Mouse (Mus musculus): Measurements from ENCODE around the gene Olfr520. TPM values are rescaled to one million over a fixed set of nuclear protein-coding genes. Genes with fewer than 3 reads are reported as not detected.
A peak's percentile ranks its signal among the peaks of the same experiment; 100 is the strongest.

Olfr520 gene
- polyA plus RNA-seq, 1 experiment from 2014 or later: not detected

- no peaks in the 10 kb centered on the region for H3K36me3 ChIP-seq (ENCODE audit: control insufficient read depth, insufficient read depth, low read length)
- H3K4me2 ChIP-seq (ENCODE audit: low read depth, low read length): no peak overlapping the region
- WGBS: 82% methylated on average over 6 of the region's 6 CpGs
- H3K9me3 ChIP-seq (ENCODE audit: control insufficient read depth, low read length): no peaks in the 10 kb centered on the region
- 0 out of 2 replicates have a peak, but pooled peaks cover 8% of the 10 kb centered on the region for H3K4me1 ChIP-seq (ENCODE audit: control insufficient read depth, insufficient read depth, low read length)
- DNase-seq (ENCODE audit: low spot score) (no peak), ATAC-seq (ENCODE audit: low read depth) (no peak)
- H3K27me3 ChIP-seq (replicated peaks; ENCODE audit: control insufficient read depth, insufficient read depth, low read length): no peaks in the 10 kb centered on the region
- H3K4me3 ChIP-seq (ENCODE audit: low read depth, low read length): no peak overlapping the region
- no peak overlapping the region for H3K9ac ChIP-seq (ENCODE audit: low read depth, low read length)
- H3K27ac ChIP-seq (replicated peaks; ENCODE audit: low read depth, low read length): no peak overlapping the region
These were observed 22.4 kb upstream of the Olfr520 start for GRCm38 (mm10) chr7:99707671-99708070.

- H3K4me3 ChIP-seq (ENCODE audit: low read depth, low read length): no peak overlapping the region
- H3K9me3 ChIP-seq (ENCODE audit: control insufficient read depth, low read length): no peaks in the 10 kb centered on the region
- H3K9ac ChIP-seq (ENCODE audit: low read depth, low read length): no peak overlapping the region
- DNase-seq (ENCODE audit: low spot score): peak; percentile 55
- ATAC-seq (ENCODE audit: low read depth): no peak
- 48% methylated on average over 8 of the region's 8 CpGs for WGBS
- H3K27ac ChIP-seq (replicated peaks; ENCODE audit: low read depth, low read length): no peak overlapping the region
- no peaks in the 10 kb centered on the region for H3K36me3 ChIP-seq (ENCODE audit: control insufficient read depth, insufficient read depth, low read length)
- no peaks in the 10 kb centered on the region for H3K27me3 ChIP-seq (replicated peaks; ENCODE audit: control insufficient read depth, insufficient read depth, low read length)
- H3K4me1 ChIP-seq (ENCODE audit: control insufficient read depth, insufficient read depth, low read length): 0 out of 2 replicates have a peak, but pooled peaks cover 8% of the 10 kb centered on the region
- no peak overlapping the region for H3K4me2 ChIP-seq (ENCODE audit: low read depth, low read length)
These were observed 21.8 kb upstream of the Olfr520 start for GRCm38 (mm10) chr7:99708301-99708721.

- Histone ChIP-seq H3K4me3 (ENCODE audit: low read depth, low read length) (no peak overlapping the region), H3K9me3 (ENCODE audit: control insufficient read depth, low read length) (no peaks in the 10 kb centered on the region), H3K27me3 (replicated peaks; ENCODE audit: control insufficient read depth, insufficient read depth, low read length) (no peaks in the 10 kb centered on the region), H3K4me2 (ENCODE audit: low read depth, low read length) (no peak overlapping the region), H3K36me3 (ENCODE audit: control insufficient read depth, insufficient read depth, low read length) (no peaks in the 10 kb centered on the region), H3K27ac (replicated peaks; ENCODE audit: low read depth, low read length) (no peak overlapping the region), H3K4me1 (ENCODE audit: control insufficient read depth, insufficient read depth, low read length) (0 out of 2 replicates have a peak, but pooled peaks cover 8% of the 10 kb centered on the region), H3K9ac (ENCODE audit: low read depth, low read length) (no peak overlapping the region)
- ATAC-seq (ENCODE audit: low read depth): no peak
- no peak for DNase-seq (ENCODE audit: low spot score)
- WGBS: 74% methylated on average over 5 of the region's 5 CpGs
These were observed 21.3 kb upstream of the Olfr520 start for GRCm38 (mm10) chr7:99708750-99709149.

GRCm38 (mm10) chr7:99709992-99710391, 20.1 kb upstream of the Olfr520 start:
- H3K9ac ChIP-seq (ENCODE audit: low read depth, low read length): no peak overlapping the region
- H3K9me3 ChIP-seq (ENCODE audit: control insufficient read depth, low read length): no peaks in the 10 kb centered on the region
- 58% methylated on average over 7 of the region's 7 CpGs for WGBS
- no peak overlapping the region for H3K4me2 ChIP-seq (ENCODE audit: low read depth, low read length)
- no peak overlapping the region for H3K27ac ChIP-seq (replicated peaks; ENCODE audit: low read depth, low read length)
- DNase-seq (ENCODE audit: low spot score) (no peak), ATAC-seq (ENCODE audit: low read depth) (no peak)
- no peaks in the 10 kb centered on the region for H3K27me3 ChIP-seq (replicated peaks; ENCODE audit: control insufficient read depth, insufficient read depth, low read length)
- H3K36me3 ChIP-seq (ENCODE audit: control insufficient read depth, insufficient read depth, low read length): no peaks in the 10 kb centered on the region
- H3K4me3 ChIP-seq (ENCODE audit: low read depth, low read length): no peak overlapping the region
- H3K4me1 ChIP-seq (ENCODE audit: control insufficient read depth, insufficient read depth, low read length): 0 out of 2 replicates have a peak, but pooled peaks cover 8% of the 10 kb centered on the region

- peak; percentile 23 for DNase-seq (ENCODE audit: low spot score)
- Histone ChIP-seq H3K9ac (ENCODE audit: low read depth, low read length) (no peak overlapping the region), H3K27ac (replicated peaks; ENCODE audit: low read depth, low read length) (no peak overlapping the region), H3K27me3 (replicated peaks; ENCODE audit: control insufficient read depth, insufficient read depth, low read length) (no peaks in the 10 kb centered on the region), H3K9me3 (ENCODE audit: control insufficient read depth, low read length) (no peaks in the 10 kb centered on the region), H3K4me2 (ENCODE audit: low read depth, low read length) (no peak overlapping the region), H3K4me3 (ENCODE audit: low read depth, low read length) (no peak overlapping the region), H3K36me3 (ENCODE audit: control insufficient read depth, insufficient read depth, low read length) (no peaks in the 10 kb centered on the region), H3K4me1 (ENCODE audit: control insufficient read depth, insufficient read depth, low read length) (0 out of 2 replicates have a peak, but pooled peaks cover 8% of the 10 kb centered on the region)
- no peak for ATAC-seq (ENCODE audit: low read depth)
- WGBS: 15% methylated on average over 1 of the region's 1 CpGs
These were observed 19.6 kb upstream of the Olfr520 start for GRCm38 (mm10) chr7:99710476-99710875.

GRCm38 (mm10) chr7:99711166-99711565, 18.9 kb upstream of the Olfr520 start, which contains the start of gene Slco2b1:
Gene Slco2b1 (minus strand): TSS chr7:99711340.
- no peak within 1 kb of the TSS for H3K9ac ChIP-seq (ENCODE audit: low read depth, low read length)
- no peaks in the 10 kb centered on the region for H3K36me3 ChIP-seq (ENCODE audit: control insufficient read depth, insufficient read depth, low read length)
- H3K27me3 ChIP-seq (replicated peaks; ENCODE audit: control insufficient read depth, insufficient read depth, low read length): no peaks in the 10 kb centered on the region
- ATAC-seq (ENCODE audit: low read depth): no peak
- 68% methylated on average over 8 of the region's 8 CpGs for WGBS
- 0 out of 2 replicates have a peak, but pooled peaks cover 8% of the 10 kb centered on the region for H3K4me1 ChIP-seq (ENCODE audit: control insufficient read depth, insufficient read depth, low read length)
- no peaks in the 10 kb centered on the region for H3K9me3 ChIP-seq (ENCODE audit: control insufficient read depth, low read length)
- DNase-seq (ENCODE audit: low spot score): no peak
- no peak within 1 kb of the TSS for H3K4me2 ChIP-seq (ENCODE audit: low read depth, low read length)
- no peak within 1 kb of the TSS for H3K4me3 ChIP-seq (ENCODE audit: low read depth, low read length)
- H3K27ac ChIP-seq (replicated peaks; ENCODE audit: low read depth, low read length): no peak within 1 kb of the TSS

GRCm38 (mm10) chr7:99712431-99712830, 17.6 kb upstream of the Olfr520 start:
- H3K4me3 ChIP-seq (ENCODE audit: low read depth, low read length): no peak overlapping the region
- H3K27ac ChIP-seq (replicated peaks; ENCODE audit: low read depth, low read length): no peak overlapping the region
- DNase-seq (ENCODE audit: low spot score) (no peak), ATAC-seq (ENCODE audit: low read depth) (no peak)
- 0 out of 2 replicates have a peak, but pooled peaks cover 8% of the 10 kb centered on the region for H3K4me1 ChIP-seq (ENCODE audit: control insufficient read depth, insufficient read depth, low read length)
- H3K36me3 ChIP-seq (ENCODE audit: control insufficient read depth, insufficient read depth, low read length): no peaks in the 10 kb centered on the region
- no peak overlapping the region for H3K4me2 ChIP-seq (ENCODE audit: low read depth, low read length)
- WGBS: 74% methylated on average over 4 of the region's 4 CpGs
- H3K27me3 ChIP-seq (replicated peaks; ENCODE audit: control insufficient read depth, insufficient read depth, low read length): no peaks in the 10 kb centered on the region
- H3K9me3 ChIP-seq (ENCODE audit: control insufficient read depth, low read length): no peaks in the 10 kb centered on the region
- no peak overlapping the region for H3K9ac ChIP-seq (ENCODE audit: low read depth, low read length)

- WGBS: 64% methylated on average over 2 of the region's 2 CpGs
- Histone ChIP-seq H3K36me3 (ENCODE audit: control insufficient read depth, insufficient read depth, low read length) (no peaks in the 10 kb centered on the region), H3K27me3 (replicated peaks; ENCODE audit: control insufficient read depth, insufficient read depth, low read length) (no peaks in the 10 kb centered on the region), H3K9me3 (ENCODE audit: control insufficient read depth, low read length) (no peaks in the 10 kb centered on the region), H3K4me2 (ENCODE audit: low read depth, low read length) (no peak overlapping the region), H3K4me1 (ENCODE audit: control insufficient read depth, insufficient read depth, low read length) (no peaks in the 10 kb centered on the region), H3K4me3 (ENCODE audit: low read depth, low read length) (no peak overlapping the region), H3K9ac (ENCODE audit: low read depth, low read length) (no peak overlapping the region), H3K27ac (replicated peaks; ENCODE audit: low read depth, low read length) (no peak overlapping the region)
- ATAC-seq (ENCODE audit: low read depth) (no peak), DNase-seq (ENCODE audit: low spot score) (no peak)
These were observed 13.5 kb upstream of the Olfr520 start for GRCm38 (mm10) chr7:99716536-99716935.

- H3K27ac ChIP-seq (replicated peaks; ENCODE audit: low read depth, low read length): no peak overlapping the region
- no peak overlapping the region for H3K4me3 ChIP-seq (ENCODE audit: low read depth, low read length)
- DNase-seq (ENCODE audit: low spot score): no peak
- no peak overlapping the region for H3K4me2 ChIP-seq (ENCODE audit: low read depth, low read length)
- H3K9me3 ChIP-seq (ENCODE audit: control insufficient read depth, low read length): no peaks in the 10 kb centered on the region
- no peak overlapping the region for H3K9ac ChIP-seq (ENCODE audit: low read depth, low read length)
- no peaks in the 10 kb centered on the region for H3K27me3 ChIP-seq (replicated peaks; ENCODE audit: control insufficient read depth, insufficient read depth, low read length)
- peaks cover 3% of the 10 kb centered on the region; the same call in 1 of the 2 replicates for H3K4me1 ChIP-seq (ENCODE audit: control insufficient read depth, insufficient read depth, low read length)
- WGBS: 89% methylated on average over 2 of the region's 2 CpGs
- H3K36me3 ChIP-seq (ENCODE audit: control insufficient read depth, insufficient read depth, low read length): no peaks in the 10 kb centered on the region
- ATAC-seq (ENCODE audit: low read depth): no peak
These were observed 4.5 kb downstream of the Olfr520 start for GRCm38 (mm10) chr7:99734612-99735011.
